Mouse (Mus musculus): ENCODE data around the gene Kcnh5.

Gene Kcnh5

DNA sequence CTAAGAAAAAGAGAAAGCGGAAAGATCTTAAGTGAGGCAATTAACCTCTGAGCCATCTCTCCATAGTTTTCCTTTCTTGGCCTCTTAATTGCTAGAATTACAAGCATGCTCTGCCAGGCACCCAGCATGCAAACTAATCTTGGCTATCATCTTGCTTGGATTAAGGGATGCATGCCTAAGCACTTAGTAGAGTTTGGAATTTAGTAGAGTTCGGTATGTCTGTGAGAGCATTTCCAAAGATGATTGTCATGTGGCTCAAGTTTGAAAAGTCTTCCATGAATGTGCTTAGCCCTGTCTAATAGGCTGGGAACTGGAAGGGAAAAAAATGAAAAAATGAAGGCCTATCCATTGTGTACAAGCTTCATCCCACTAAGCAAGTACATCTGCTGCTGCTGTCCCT lies 224.5 kb downstream of the Kcnh5 start:
- DNase-seq (ENCODE audit: low spot score in 2 of 2), result no peak

DNA sequence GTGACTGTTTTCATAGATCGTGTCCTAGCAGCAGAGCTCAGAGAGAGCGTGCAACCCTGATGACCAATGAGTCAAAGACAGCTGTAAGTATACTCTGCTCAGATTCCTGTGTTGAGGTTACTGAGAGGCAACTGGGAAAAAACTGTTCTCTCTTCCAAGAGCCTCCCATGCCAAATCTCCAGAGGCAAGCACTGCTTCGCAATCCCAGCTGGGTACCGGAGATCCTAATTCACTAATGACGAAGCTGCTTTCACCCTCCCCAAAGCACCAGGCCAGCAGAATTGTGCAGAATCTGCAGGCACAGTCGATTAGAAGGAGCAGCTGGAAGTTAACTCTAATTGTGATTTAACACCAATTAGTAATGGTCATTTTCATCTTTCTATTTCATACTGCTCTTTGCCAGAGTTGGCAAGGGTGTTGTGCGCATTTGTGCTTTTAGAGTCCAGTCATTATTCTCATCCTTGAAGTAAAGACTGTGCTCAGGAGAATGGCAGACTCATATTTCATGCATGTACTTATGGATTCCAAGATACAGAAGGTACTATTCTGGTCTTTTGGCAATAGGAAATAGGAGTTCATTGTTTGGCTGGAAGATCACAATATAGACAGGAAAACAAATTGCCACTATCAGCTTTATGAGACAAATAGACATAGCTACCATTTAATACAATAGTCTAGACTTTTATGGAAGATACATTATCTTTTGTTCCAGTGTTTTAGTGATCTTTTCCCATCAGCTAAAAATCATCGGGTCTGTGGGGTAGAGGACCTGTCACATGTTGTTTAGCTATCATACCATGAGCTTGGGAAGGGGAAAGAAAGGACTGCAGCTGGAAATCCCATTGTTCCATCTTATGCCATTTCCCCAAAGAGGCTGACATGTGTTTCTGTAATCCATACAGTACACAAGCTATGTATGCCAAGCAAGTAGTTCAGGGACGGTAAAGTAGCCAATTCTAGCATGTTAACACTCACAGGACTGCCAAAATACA lies 225.7 kb downstream of the Kcnh5 start:
- DNase-seq (ENCODE audit: low spot score in 2 of 2), result no peak

DNA sequence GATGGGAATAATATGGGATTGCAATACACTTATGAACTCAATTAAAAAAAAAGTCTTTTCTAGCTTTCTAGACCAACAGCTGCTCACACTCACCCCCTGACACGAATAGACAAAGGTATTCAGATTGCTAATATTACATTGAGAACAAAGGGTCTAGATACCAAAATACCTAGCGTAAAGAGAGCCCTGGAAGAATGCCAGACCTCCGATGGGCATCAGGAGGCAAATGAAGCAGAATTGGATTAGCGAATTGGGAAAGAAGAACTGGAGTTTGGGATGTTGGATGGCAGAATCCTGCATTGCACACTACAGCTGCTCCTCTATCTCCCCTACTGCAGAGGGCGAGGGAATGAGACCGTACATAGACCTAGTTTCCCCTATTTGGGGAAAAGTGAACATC lies 275.8 kb downstream of the Kcnh5 start:
- DNase-seq (ENCODE audit: low spot score in 2 of 2), result no peak

DNA sequence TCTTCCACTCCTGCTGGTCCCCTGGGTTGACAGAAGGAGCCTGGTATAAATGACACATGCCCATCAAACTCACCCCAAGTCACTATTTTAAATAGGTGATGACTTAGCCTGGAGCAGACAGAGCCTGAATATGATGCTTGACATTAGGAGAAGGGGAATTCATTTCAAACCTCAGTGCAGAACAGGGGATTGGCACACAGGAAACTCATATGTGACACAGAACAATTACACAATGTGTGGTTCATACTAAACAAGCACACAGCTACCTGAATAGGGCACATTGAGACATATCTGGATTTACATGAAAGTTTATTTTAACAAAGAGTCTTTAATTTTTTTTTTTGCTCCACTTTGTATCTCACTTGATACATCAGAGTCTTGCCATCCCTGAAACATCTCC lies 276.4 kb downstream of the Kcnh5 start:
- DNase-seq (ENCODE audit: low spot score in 2 of 2), result no peak

DNA sequence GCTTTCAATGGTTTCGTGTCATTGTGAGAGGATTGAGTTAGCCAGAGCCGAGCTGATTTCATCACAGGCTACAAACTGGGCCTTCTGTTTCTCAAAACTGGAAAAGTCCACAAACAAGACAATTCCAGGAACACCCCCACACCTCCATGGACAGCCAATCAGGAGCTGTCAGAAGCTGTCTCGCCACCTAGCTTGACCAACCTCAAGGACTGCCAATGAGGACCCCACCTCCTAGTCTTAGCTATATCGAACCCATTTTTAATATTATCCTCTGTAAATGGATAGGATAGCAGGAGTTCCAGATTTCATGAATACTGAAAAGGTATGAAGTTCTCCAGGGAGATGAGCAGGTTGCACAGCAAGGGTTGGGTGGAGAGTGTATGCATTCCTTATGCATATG lies 278.1 kb downstream of the Kcnh5 start:
- DNase-seq (ENCODE audit: low spot score in 2 of 2), result no peak

DNA sequence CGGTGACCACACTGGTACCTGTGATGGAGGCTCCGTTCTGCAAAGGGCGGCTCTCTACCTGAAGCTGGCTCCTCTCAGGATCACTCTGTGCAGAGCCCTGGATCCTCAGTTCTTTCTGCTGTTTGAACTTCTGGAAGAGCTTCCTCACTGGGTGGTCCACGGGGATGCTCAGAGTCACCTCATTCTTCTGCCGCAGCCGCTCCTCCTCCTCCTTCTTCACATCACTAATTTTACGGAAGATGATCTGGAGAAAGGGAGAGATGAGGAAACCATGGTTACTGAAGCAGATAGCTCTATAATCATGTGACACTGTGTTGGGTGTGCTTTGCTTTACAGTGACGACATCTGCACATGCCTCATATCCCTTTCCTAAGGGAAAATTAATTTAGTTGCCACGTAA lies 278.9 kb downstream of the Kcnh5 start:
- DNase-seq (ENCODE audit: low spot score in 2 of 2), result no peak

DNA sequence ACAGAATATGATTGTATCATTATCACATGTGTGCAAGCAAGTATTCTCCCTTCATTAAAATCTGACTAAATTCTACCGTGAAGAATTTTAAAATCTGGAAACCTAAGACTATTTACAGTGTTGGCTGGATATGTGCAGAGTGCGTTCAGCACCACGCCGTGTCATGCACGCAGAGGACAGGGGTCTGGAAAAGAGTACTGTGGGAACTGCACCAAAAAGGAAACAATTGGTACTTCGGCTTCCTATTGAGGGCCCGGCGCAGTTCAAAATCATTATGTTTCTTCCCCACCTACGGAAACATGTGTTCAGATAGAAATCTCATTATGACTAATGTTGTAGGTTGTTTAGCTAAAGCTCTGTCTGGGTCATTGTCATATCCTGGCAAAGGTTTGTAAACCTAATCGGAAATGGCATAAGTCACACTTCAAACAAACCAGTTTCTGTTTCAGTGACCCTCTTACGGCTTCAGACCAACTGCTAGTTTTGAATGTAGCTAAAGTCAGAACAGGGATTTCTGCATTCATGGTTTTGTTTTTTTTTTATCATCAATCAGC lies 282.2 kb downstream of the Kcnh5 start:
- no peak for DNase-seq (ENCODE audit: low spot score in 2 of 2)

DNA sequence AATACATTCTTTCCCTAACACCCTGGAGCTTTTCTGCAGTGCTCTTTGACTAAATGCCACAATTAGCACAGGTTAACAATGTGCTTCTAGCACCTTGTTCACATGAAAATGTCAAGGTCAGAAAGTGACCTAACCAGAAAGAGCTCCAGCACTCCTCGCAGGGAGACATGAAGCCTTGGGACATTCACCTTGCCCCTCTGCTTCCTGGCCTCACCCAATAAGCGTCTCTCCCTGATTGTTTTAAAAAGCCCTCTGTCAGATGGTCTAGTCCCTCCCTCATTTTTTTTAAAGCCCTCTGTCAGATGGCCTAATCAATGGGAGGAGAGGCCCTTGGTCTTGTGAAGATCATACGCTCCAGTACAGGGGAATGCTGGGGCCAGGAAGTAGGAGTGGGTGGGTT lies 287.7 kb downstream of the Kcnh5 start:
- DNase-seq (ENCODE audit: low spot score in 2 of 2), result no peak

DNA sequence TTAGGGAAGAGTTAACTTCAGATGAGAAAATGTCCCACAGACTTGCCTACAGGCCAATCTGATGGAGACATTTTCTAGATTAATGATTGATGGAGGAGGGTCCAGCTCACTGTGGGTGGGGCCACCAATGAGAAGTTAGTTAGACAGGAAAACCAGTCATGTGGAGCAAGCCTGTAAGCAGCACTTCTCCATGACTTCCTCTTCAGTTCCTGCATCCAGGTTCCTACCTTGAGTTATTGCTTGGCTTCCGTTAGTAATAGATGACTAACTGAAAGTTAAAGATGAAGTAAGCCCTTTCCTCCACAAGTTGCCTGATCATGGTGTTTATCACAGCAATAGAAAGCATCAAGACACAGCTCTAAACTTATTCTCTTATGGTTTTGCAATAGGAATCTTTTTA lies 290.1 kb downstream of the Kcnh5 start:
- DNase-seq (ENCODE audit: low spot score in 2 of 2), result no peak

DNA sequence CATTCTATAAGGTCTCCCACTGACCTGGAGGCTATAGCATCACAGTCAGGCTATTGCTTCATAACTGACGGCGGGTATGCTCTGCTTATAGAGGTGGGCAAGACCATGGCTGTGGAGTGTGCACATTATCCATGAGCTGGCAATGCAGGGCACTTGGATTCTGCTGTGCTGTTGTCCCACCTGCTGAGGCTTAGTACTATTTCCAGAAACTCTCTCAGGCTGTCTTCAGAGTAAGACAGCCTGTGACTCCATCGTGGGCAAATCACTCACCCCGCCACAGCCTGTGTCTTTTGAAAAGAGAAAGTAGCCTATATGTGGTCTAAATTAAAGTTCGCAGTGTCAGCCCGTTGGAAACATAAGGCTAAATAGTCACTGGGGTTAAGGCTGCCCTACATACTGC lies 295.8 kb downstream of the Kcnh5 start:
- no peak for DNase-seq (ENCODE audit: low spot score in 2 of 2)

DNA sequence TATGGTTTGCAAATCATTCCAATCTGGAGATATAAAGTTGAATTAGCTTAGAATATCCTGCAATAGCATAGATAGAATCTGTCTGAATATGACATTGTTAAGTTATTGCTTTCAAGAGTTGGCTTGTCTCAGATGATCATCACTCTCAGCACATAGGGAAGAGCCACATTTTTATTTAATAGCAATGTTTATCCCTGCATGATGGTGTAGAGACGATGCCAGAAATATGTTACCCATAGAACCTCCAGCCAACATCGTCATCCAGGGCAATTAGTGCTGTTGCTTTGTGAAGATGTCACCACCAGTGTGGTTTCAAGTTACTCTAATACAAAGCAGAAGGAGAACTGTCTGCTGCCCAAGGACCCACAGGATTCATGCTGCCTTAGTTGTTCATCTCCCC lies 321.5 kb downstream of the Kcnh5 start:
- DNase-seq (ENCODE audit: low spot score in 2 of 2), result no peak

DNA sequence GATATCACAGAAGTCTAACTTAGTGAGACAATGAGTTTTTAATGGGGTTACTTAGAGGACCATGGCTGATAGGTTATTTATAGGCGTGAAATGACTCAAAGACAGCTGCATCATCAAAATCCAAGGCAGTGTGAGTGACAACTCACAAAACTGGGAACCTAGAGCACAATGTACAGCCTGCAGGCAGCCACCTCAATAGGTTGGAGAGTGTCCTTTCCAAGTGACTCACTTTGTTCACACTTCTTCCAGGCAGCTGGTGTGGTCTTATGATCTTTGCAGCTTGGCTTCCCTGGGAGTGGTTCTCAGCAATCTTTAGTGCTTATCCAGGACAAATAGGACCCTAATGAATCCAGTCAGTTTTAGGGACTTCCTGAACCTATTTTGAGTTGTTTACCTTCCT lies 322.9 kb downstream of the Kcnh5 start:
- no peak for DNase-seq (ENCODE audit: low spot score in 2 of 2)

DNA sequence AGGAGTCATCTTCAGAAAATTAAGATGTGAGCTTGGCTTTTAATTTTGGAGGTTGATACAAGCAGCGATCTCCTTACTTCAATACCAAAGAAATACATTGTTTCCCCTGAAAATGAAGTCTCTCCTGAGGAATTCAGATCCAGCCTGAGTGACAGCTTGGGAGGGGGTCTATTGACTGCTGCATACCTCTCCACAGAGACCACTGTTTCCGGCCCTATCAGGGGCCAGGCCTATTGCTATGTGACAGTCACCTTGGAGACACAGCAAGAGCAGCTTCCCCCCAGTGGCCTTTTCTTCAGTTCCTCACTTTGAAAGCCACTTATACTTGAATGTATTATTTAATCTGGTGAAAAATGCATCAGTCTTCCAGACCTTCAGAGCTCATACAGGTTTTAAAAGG lies 326.8 kb downstream of the Kcnh5 start:
- no peak for DNase-seq (ENCODE audit: low spot score in 2 of 2)

DNA sequence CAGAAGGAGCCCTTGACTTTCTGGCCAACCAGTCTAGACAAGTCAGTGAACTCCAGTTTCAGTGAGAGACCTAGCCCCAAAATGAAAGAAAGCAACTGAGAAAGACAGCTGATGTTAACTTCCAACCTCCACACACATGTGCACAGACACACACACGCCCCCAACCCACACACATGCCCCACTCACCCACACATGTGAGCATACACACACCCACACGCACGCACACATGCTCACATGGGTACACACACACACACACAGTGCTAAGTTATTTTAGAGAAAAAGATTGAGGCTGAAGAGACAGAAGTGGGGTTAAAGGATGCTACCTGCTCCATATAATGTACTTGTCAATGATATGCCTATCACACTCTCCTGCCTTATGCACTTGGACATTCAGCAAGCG lies 327.2 kb downstream of the Kcnh5 start:
- no peak for DNase-seq (ENCODE audit: low spot score in 2 of 2)

DNA sequence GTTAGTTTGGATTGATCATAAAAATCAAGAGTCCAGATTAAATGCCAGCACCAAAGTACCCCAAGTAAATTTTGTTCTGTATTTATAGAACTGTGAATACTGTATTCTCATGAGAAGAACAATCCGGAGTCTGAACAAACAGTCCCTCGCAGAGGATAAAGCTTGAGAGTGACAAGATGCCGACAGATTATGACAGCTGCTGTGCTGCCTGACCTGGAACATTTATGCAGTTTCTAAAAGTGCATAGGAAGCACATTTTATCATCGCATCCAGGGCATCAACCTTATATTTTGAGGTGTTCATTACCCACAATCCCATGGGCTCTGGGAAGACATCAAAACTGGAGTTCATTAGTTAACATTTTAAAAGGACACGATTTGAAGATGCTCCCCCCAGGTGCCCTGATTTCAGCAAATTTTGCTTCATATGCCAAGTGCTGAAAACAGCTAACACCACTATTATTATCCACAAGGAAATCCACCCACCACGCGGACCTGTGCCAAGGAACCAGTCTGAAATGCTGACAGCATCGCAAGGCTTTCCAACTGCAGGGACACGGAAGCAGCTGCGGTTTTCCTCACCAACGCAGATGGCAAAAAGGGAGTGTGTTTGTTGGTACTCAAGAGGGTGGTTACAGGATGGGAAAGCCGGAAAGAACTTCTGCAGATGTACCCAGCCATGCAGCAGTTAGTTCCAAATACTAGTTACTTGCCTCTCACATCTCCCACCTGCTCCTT lies 328.4 kb downstream of the Kcnh5 start:
- no peak for DNase-seq (ENCODE audit: low spot score in 2 of 2)

Data from spleen, postnatal 10 days (tissue).